Mouse (Mus musculus) intestine, postnatal 0 days (tissue): ENCODE measurements around the gene Vcpkmt. TPM values are rescaled to one million over a fixed set of nuclear protein-coding genes. Genes with fewer than 3 reads are reported as not detected.

Experiments
- ATAC-seq: fragments of 200-750 bp; cut with Nextera tagmentation; 2 replicates; pipeline ENCODE4 v1.8.0; 2017; ENCODE audit warnings: mild to moderate bottlenecking, moderate TSS enrichment, moderate library complexity
- H3K27ac ChIP-seq: fragments of 300-500 bp; sonication (generic); 2 replicates; pipeline ENCODE4 v1.5.1; 2014; ENCODE audit warnings: mild to moderate bottlenecking, low read depth, low read length, moderate library complexity
- H3K27me3 ChIP-seq: fragments of 300-500 bp; sonication (generic); replicated peaks from 2 replicates; pipeline ENCODE4 v1.6.1; 2014; ENCODE audit warnings: low read length, mixed read lengths; ENCODE audit not compliant: control insufficient read depth, insufficient read depth
- H3K36me3 ChIP-seq: fragments of 300-500 bp; sonication (generic); 2 replicates; pipeline ENCODE4 v1.6.1; 2014; ENCODE audit warnings: mild to moderate bottlenecking, moderate library complexity; ENCODE audit not compliant: control insufficient read depth, insufficient read depth
- H3K4me1 ChIP-seq: fragments of 300-500 bp; sonication (generic); replicated peaks from 2 replicates; pipeline ENCODE4 v1.6.1; 2014; ENCODE audit warnings: antibody characterized with exemption, low read length, mixed read lengths; ENCODE audit not compliant: control insufficient read depth, insufficient read depth
- H3K4me2 ChIP-seq: fragments of 300-500 bp; sonication (generic); replicated peaks from 2 replicates; pipeline ENCODE4 v1.6.1; 2014; ENCODE audit warnings: low read depth, mild to moderate bottlenecking, moderate library complexity
- H3K4me3 ChIP-seq: fragments of 300-500 bp; sonication (generic); 2 replicates; pipeline ENCODE4 v1.5.1; 2014; ENCODE audit warnings: low read depth, low read length
- H3K9ac ChIP-seq: fragments of 300-500 bp; sonication (generic); 2 replicates; pipeline ENCODE4 v1.6.1; 2014; ENCODE audit warnings: mild to moderate bottlenecking, low read depth, low read length
- H3K9me3 ChIP-seq: fragments of 300-500 bp; sonication (generic); 2 replicates; pipeline ENCODE4 v1.6.1; 2016; ENCODE audit warnings: mixed run types; ENCODE audit not compliant: control insufficient read depth
- CTCF ChIP-seq: sonication (generic); IDR thresholded peaks from 2 replicates; pipeline ENCODE4 v1.5.1; 2016; ENCODE audit warnings: low read depth, mild to moderate bottlenecking, control low read depth, antibody characterized with exemption, moderate library complexity
- WGBS: fragments of 180-500 bp; shearing (Covaris S2); extraction: QIAGEN DNeasy Blood & Tissue Kit; methylation state at CpG from one replicate; pipeline ENCODE4 v1.1.7; 2014; 5-methylcytosine and 5-hydroxymethylcytosine counted together
- polyA plus RNA-seq: library from polyadenylated mRNA; unstranded; fragments of >200 nt; fragmentation: Nextera tagmentation; extraction: Ambion mirVana; gene quantifications from 2 replicates; pipeline ENCODE4 v1.2.1, GENCODE M21; 2015

Vcpkmt gene
- polyA plus RNA-seq, 1 experiment from 2014 or later, result 19.4 TPM

DNA sequence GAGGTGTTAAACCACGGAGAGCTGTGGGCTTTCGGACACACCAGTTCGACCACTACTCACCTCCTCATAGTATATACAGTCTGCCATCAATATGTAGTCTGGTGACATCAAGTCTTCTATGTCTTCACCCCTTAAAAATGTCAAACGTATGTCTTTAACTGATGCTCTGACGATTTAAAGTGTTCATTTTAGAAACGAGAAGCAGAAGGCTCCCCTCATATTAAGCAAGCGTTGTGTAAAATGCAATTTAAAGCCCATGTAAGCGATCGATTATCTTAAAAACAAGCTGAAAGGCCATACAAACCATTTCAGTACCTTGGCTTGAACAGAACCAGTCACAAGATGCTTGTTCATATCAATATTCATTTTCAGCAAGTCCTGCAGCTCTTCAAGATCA, 614 bp downstream of the Vcpkmt start:
- Histone ChIP-seq H3K27ac (0 out of 2 replicates have a peak overlapping the region, but pooled peaks have one; percentile 47), H3K9me3 (no peaks in the 10 kb centered on the region), H3K4me2 (peak overlapping the region; percentile 96), H3K36me3 (peaks cover 34% of the 10 kb centered on the region), H3K4me3 (peak overlapping the region; percentile 76), H3K9ac (peak overlapping the region; percentile 74), H3K4me1 (no peaks in the 10 kb centered on the region), H3K27me3 (no peaks in the 10 kb centered on the region)
- TF ChIP-seq CTCF, result no peak
- WGBS, result 16% methylated on average over 9 of the region's 9 CpGs
- ATAC-seq, result no peak

- no peak for TF ChIP-seq CTCF
- no peaks in the 10 kb centered on the region for H3K27me3 ChIP-seq
- ATAC-seq, result peak; percentile 14; the same call in 1 of the 2 replicates
- peaks cover 25% of the 10 kb centered on the region for H3K36me3 ChIP-seq
- H3K4me2 ChIP-seq, result no peak overlapping the region
- no peak overlapping the region for H3K27ac ChIP-seq
- WGBS, result 60% methylated on average over 5 of the region's 5 CpGs
- no peaks in the 10 kb centered on the region for H3K4me1 ChIP-seq
- H3K4me3 ChIP-seq, result no peak overlapping the region
- no peak overlapping the region for H3K9ac ChIP-seq
- no peaks in the 10 kb centered on the region for H3K9me3 ChIP-seq
Measured at GRCm38 (mm10) chr12:69579623-69580022, 3.2 kb downstream of the Vcpkmt start.

GRCm38 (mm10) chr12:69576120-69576627, 6.7 kb downstream of the Vcpkmt start:
- Histone ChIP-seq H3K9me3 (no peaks in the 10 kb centered on the region), H3K9ac (no peak overlapping the region), H3K4me1 (no peaks in the 10 kb centered on the region), H3K36me3 (peaks cover 22% of the 10 kb centered on the region), H3K4me2 (no peak overlapping the region), H3K4me3 (no peak overlapping the region), H3K27me3 (no peaks in the 10 kb centered on the region), H3K27ac (no peak overlapping the region)
- ATAC-seq, result no peak
- no peak for TF ChIP-seq CTCF
- 72% methylated on average over 9 of the region's 9 CpGs for WGBS

GRCm38 (mm10) chr12:69573916-69574881, 8.6 kb downstream of the Vcpkmt start:
- Histone ChIP-seq H3K9me3 (no peaks in the 10 kb centered on the region), H3K27me3 (no peaks in the 10 kb centered on the region), H3K4me2 (peak overlapping the region; percentile 59), H3K9ac (0 out of 2 replicates have a peak overlapping the region, but pooled peaks have one; percentile 8), H3K4me1 (no peaks in the 10 kb centered on the region), H3K36me3 (peaks cover 18% of the 10 kb centered on the region), H3K27ac (peak overlapping the region; percentile 31), H3K4me3 (peak overlapping the region; percentile 44)
- peak; percentile 48; the same call in 1 of the 2 replicates for ATAC-seq
- WGBS, result 22% methylated on average over 17 of the region's 17 CpGs
- peak; percentile 84 for TF ChIP-seq CTCF

DNA sequence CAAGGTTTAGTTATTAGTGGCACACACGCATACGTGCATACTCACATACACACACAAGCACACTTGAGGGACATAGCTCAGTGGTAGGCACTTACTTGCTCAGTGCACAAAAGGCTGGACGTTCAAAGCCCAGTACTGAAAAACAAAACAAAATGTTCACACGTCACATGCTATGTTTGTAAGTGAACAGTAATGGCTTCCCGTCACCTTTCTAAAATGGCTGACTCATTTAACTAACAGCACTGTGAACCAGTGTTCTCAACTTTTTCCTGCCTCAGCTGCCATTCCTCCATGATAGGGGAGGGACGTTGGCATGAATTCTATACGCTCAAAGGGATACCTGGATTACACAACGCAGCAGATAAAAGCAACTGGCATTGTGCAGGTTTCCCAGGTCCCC, 9.6 kb downstream of the Vcpkmt start:
- no peak overlapping the region for H3K27ac ChIP-seq
- WGBS, result 87% methylated on average over 8 of the region's 8 CpGs

DNA sequence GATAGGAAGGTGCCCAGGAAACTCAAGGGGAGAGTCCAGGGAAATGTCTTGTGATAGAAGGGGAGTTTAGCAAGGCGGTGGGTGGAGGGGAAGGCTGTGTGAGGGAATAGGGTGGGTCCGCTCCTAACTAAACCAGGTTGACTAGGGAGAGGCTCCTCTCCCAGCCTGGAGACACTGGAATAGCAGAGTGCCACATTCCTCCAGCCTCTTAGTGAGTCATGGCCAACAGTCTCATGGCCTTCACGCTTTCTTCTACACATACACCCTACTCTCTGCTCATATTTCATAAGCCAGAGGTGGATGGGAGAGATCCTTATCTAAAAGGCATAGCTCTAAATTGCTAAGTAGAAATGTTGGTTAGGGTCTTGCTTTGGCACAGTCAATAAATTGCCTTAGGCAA, 12.9 kb downstream of the Vcpkmt start:
- TF ChIP-seq CTCF, result no peak
- no peaks in the 10 kb centered on the region for H3K9me3 ChIP-seq
- no peak overlapping the region for H3K9ac ChIP-seq
- no peak for ATAC-seq
- H3K4me1 ChIP-seq, result no peaks in the 10 kb centered on the region
- H3K4me3 ChIP-seq, result no peak overlapping the region
- H3K36me3 ChIP-seq, result no peaks in the 10 kb centered on the region
- H3K4me2 ChIP-seq, result no peak overlapping the region
- 80% methylated on average over 3 of the region's 3 CpGs for WGBS
- no peaks in the 10 kb centered on the region for H3K27me3 ChIP-seq
- no peak overlapping the region for H3K27ac ChIP-seq

More for the DNA sequence above, 9.6 kb downstream of the Vcpkmt start:
- ATAC-seq, result no peak
- no peaks in the 10 kb centered on the region for H3K27me3 ChIP-seq
- no peak overlapping the region for H3K9ac ChIP-seq
- no peaks in the 10 kb centered on the region for H3K9me3 ChIP-seq
- H3K4me1 ChIP-seq, result no peaks in the 10 kb centered on the region
- no peak overlapping the region for H3K4me3 ChIP-seq
- H3K4me2 ChIP-seq, result no peak overlapping the region
- H3K36me3 ChIP-seq, result peaks cover 16% of the 10 kb centered on the region
- no peak for TF ChIP-seq CTCF
